Mouse (Mus musculus): ENCODE measurements around the gene Cmtm2b.

Gene Cmtm2b

GRCm38 (mm10) chr8:104342426-104342825 is 20.4 kb downstream of the Cmtm2b start:
- no peak for DNase-seq (ENCODE audit: low spot score)

- DNase-seq (ENCODE audit: low spot score) = peak; percentile 87
Measured at GRCm38 (mm10) chr8:104343957-104344356, 21.9 kb downstream of the Cmtm2b start.

GRCm38 (mm10) chr8:104344622-104345021 is 22.6 kb downstream of the Cmtm2b start:
- no peak for DNase-seq (ENCODE audit: low spot score)

GRCm38 (mm10) chr8:104346706-104347105 is 24.7 kb downstream of the Cmtm2b start:
- no peak for DNase-seq (ENCODE audit: low spot score)

GRCm38 (mm10) chr8:104348971-104349370 is 26.9 kb downstream of the Cmtm2b start:
- no peak for DNase-seq (ENCODE audit: low spot score)

- no peak for DNase-seq (ENCODE audit: low spot score)
Measured at GRCm38 (mm10) chr8:104350047-104350446, 28.0 kb downstream of the Cmtm2b start.

GRCm38 (mm10) chr8:104353186-104353585 is 31.2 kb downstream of the Cmtm2b start:
- no peak for DNase-seq (ENCODE audit: low spot score)

- DNase-seq (ENCODE audit: low spot score) = no peak
Measured at GRCm38 (mm10) chr8:104354504-104354903, 32.5 kb downstream of the Cmtm2b start.

- DNase-seq (ENCODE audit: low spot score) = no peak
Measured at GRCm38 (mm10) chr8:104358637-104359036, 36.6 kb downstream of the Cmtm2b start.

GRCm38 (mm10) chr8:104359778-104360456 is 37.9 kb downstream of the Cmtm2b start:
- DNase-seq (ENCODE audit: low spot score) = no peak

- no peak for DNase-seq (ENCODE audit: low spot score)
Measured at GRCm38 (mm10) chr8:104365695-104366094, 43.7 kb downstream of the Cmtm2b start.

- DNase-seq (ENCODE audit: low spot score) = no peak
Measured at GRCm38 (mm10) chr8:104367398-104367797, 45.4 kb downstream of the Cmtm2b start.

- DNase-seq (ENCODE audit: low spot score) = no peak
Measured at GRCm38 (mm10) chr8:104369591-104369990, 47.6 kb downstream of the Cmtm2b start.

- no peak for DNase-seq (ENCODE audit: low spot score)
Measured at GRCm38 (mm10) chr8:104370071-104370470, 48.0 kb downstream of the Cmtm2b start.

- DNase-seq (ENCODE audit: low spot score) = no peak
Measured at GRCm38 (mm10) chr8:104371121-104371520, 49.1 kb downstream of the Cmtm2b start.

GRCm38 (mm10) chr8:104373779-104374178 is 51.7 kb downstream of the Cmtm2b start:
- DNase-seq (ENCODE audit: low spot score) = peak; percentile 35

- no peak for DNase-seq (ENCODE audit: low spot score)
Measured at GRCm38 (mm10) chr8:104374269-104374668, 52.2 kb downstream of the Cmtm2b start.

- DNase-seq (ENCODE audit: low spot score) = no peak
Measured at GRCm38 (mm10) chr8:104374864-104375846, 53.1 kb downstream of the Cmtm2b start.

GRCm38 (mm10) chr8:104375959-104376358 is 53.9 kb downstream of the Cmtm2b start:
- DNase-seq (ENCODE audit: low spot score) = no peak

GRCm38 (mm10) chr8:104376669-104377068 is 54.6 kb downstream of the Cmtm2b start:
- DNase-seq (ENCODE audit: low spot score) = no peak

GRCm38 (mm10) chr8:104379301-104379836 is 57.3 kb downstream of the Cmtm2b start:
- DNase-seq (ENCODE audit: low spot score) = no peak

GRCm38 (mm10) chr8:104380269-104380668 is 58.2 kb downstream of the Cmtm2b start:
- no peak for DNase-seq (ENCODE audit: low spot score)
